Mouse (Mus musculus): Measurements from ENCODE around the gene Scamp4. TPM values are rescaled to one million over a fixed set of nuclear protein-coding genes. Genes with fewer than 3 reads are reported as not detected.
A peak's percentile ranks its signal among the peaks of the same experiment; 100 is the strongest.
"Not testable (repeated sequence)": the region's sequence is repeated elsewhere in the genome, so short reads cannot be mapped to it uniquely, and the experiment has no call there.

Scamp4 gene
- total RNA-seq, 2 experiments from 2014 or later = 6.9 to 8.8 TPM

DNA sequence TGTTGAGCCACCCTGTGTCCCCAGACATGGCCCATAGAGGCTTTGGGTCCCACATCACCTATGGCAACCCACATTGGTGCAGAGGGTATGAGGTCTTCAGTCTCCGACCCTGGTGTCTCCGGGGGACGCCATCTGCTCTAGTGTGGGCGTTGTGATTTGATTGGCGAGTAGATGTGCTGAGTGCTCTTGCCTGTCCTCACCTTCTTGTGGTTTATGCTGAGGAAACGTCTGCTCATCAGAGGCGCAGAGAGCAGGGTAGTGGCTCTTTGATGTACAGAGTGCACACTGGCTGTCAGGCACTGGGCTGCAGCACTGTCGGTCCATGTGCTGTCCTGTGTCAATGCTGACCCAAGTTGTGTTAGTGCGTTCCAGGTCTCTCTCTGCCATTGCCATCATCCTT lies 26.3 kb downstream of the Scamp4 start:
- ATAC-seq (replicated peaks; ENCODE audit: low FRiP score, poor library complexity, severe bottlenecking) = no peak

DNA sequence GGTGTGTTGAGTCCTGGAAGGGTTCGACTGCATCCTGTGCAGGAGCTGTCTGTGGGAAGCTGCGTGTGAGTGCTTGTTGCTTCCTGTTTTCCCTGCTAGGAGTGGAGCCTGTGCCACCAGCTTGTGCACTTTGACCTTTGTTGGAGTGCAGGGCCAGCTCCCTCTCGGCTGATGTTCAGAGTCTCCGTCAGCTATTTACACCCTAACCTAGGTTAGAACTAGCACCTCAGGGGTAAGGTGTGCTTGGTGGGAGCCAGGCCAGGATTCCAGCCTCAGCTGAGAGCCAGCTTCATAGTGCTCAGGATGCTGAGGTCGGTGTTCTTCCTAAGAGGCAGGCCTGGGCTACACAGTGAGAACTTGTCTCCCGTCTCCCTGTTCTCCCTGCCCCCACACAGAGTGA lies 32.7 kb downstream of the Scamp4 start:
- no peak for ATAC-seq (replicated peaks; ENCODE audit: low FRiP score, poor library complexity, severe bottlenecking)

DNA sequence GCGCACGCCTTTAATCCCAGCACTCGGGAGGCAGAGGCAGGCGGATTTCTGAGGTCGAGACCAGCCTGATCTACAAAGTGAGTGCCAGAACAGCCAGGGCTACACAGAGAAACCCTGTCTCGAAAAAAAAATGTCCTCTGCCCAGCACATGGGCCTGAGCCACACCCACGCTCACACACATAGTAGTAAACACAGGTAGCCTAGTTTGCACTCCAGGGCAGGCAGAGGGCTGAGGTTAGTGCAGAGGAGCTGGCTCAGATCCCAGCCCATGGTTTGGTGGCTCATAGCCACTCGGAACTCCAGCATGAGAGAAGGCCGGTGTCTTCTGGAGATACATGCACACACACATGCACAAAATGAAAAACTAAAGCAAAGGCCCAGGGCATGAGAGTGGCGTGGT lies 44.3 kb downstream of the Scamp4 start:
- no peak for ATAC-seq (replicated peaks; ENCODE audit: low FRiP score, poor library complexity, severe bottlenecking)

DNA sequence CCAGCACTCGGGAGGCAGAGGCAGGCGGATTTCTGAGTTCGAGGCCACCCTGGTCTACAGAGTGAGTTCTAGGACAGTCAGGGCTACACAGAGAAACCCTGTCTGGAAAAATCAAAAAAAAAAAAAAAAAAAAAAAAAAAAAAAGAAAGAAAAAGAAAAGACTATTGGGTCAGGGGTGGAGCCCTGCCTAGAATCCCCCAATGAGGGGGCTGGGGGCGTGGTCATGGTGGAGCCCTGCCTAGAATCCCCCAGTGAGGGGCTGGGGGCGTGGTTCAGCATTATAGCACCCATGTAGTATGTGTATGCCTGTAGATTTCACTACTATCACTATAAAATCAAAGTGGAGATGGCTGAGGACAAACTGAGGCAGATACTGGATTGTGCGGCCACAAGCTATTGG lies 47.2 kb downstream of the Scamp4 start:
- ATAC-seq (replicated peaks; ENCODE audit: low FRiP score, poor library complexity, severe bottlenecking) = not testable (repeated sequence)

DNA sequence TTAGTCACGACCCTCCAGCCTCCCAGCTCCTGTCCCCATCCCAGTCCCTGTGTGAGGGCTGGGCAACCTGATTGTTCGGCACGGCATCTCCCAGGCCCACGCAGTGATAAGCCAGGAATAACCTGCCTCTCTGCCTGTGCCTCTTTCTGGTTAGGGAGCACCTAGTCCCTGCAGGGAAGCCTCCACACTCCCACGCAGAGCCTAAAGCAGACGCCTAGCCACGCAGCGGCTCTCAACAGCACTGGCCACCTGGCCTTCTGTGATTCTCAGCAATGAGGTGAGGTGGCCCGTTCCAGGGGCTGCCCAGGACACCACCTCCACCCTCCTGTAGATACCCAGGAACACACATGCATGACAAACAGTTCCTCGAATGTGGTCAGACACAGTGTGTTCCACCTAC lies 47.7 kb downstream of the Scamp4 start:
- no peak for ATAC-seq (replicated peaks; ENCODE audit: low FRiP score, poor library complexity, severe bottlenecking)

DNA sequence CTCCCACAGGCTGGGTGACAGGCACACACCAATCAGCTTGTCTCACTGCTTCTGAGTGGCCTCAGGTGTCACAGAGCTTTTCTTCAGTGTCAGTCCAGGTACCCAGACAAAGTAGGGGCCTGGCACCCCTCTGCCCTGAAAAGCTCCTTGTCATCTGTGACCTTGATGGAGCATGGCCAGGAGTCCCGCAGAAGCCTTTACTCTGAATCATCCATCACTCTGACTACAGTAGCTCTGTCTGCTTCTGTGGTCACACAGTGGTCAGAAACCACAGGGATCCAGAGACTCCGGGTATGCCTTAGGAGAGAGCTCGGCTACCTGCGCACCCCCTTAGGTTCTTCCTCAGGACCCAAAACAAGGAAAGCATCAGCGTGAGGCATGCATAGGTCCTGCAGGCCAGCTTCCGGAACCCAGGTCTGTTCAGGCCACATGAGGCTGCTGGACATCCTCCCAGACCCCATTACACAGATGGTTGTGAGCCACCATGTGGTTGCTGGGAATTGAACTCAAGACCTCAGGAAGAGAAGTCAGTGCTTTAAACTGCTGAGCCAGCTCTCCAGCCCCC lies 50.6 kb downstream of the Scamp4 start:
- ATAC-seq (replicated peaks; ENCODE audit: low FRiP score, poor library complexity, severe bottlenecking) = no peak

DNA sequence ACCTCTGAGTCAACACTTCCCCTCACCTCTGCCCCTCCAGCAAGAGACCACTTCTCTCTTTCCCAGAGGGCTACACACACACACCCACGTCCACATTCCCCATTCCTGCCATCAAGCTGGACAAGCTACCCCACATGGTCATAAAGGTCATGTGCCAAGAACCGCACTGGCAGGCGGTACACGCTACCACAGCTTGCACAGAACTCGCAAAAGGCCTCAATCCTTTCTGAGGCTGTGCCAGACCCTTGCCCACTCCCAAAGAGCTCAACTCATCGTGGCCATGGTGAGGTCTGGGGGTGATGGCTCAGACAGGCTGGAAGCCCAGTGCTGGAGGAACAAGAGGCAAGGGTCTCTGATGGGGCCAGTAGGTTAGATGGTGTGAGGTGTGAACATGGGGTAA lies 52.2 kb downstream of the Scamp4 start:
- ATAC-seq (replicated peaks; ENCODE audit: low FRiP score, poor library complexity, severe bottlenecking) = no peak

DNA sequence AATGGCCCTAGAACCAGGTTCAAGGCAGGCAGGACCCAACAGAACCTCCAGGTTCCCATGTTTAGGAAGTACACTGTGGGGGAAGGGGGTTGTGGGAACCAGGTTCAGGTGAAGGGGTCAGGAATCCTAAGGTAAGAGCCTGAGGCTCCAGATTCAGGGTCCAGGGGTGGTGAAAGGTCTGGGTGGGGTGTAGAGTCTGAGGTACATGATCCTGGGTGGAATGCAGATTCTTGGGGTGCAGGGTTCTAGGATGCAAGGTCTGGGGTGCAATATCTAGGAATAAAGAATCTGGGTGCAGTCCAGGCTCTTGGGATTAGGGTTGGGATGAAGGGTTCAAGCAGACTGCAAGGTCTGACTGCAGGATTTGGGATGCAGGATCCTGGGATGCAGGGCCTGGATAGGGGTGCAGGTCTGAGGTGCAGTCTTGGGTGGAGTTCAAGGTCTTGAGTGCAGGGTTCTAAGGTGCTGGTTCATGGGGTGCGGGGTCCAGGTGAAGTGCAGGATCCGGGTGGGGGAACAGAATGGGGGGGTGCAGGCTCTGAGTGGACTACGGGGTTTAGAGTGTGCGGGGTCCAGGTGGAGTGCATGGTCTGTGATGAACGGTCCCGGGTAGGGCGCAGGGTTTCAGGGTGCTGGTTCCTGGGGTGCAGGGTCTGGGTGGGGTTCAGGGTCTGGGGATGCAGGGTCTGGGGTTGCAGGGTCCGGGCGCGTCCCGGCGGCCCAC lies 52.9 kb downstream of the Scamp4 start:
- ATAC-seq (replicated peaks; ENCODE audit: low FRiP score, poor library complexity, severe bottlenecking) = no peak

DNA sequence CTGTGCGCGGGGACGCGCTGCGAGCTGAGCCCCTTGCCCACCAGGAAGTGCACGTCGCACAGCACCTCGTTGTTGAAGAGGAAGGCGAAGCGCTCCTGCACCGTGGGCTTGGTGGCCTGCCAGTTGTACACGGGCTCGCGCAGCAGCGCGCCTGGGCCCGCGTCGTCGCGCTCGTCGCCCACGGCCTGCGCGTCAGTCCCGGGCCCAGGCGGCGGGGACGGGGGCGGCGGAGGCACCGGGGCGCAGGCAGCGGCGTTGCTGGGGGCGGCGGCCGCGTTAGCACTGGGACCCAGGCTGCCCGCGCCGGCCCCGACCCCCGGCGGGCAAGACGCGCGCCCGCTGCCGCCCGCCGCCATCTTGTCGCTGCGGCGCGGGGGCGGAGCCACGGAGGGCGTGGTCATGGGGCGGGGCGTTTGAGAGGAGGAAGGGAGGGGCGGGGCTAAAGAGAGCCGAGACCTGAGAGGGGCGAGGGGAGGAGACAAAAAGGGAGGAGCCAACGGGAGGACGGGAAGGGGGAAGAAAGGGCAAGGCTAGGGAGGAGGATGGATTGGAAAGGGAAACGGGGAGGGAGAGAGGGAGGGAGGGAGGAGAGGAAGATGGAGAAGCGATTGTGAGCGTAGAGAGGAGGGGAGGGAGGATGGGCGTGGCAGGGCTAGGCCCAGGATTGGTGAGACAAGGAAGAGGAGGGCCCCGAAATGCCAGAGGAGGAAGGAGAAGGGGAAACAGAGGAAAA lies 53.6 kb downstream of the Scamp4 start:
- ATAC-seq (replicated peaks; ENCODE audit: low FRiP score, poor library complexity, severe bottlenecking) = peak; percentile 67

DNA sequence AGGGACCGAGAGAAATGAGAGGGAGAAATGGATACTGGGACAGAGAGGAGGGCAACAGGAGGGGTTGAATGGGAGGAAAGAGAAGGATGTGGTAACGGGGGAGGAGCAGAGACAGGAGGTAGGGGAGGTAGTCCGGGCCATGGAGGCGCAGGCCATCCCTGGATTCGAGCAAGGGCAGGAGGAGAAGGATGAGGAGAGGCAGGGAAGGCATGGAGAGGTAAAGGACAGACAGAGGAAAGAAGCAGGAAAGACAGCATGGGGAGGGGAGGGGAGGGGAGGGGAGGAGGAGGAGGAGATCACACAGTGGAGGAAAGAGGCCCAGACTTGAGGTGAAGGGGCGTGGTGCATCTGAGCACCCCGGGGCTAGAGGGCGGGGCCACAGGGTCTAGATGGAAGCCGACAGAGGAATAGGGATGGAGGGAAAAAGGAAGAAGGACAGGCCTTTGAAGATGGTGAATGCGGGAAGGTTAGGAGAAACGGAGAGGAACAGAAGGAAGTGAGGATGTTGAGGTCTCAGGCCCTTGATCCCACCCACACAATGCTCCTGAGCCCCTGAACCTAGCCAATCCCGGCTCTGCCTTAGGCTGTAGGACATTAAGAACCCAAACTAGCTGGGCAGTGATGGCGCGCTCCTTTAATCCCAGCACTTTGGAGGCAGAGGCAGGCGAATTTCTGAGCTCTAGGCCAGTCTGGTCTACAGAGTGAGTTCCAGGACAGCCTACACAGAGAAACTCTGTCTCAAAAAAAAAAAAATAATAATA lies 54.4 kb downstream of the Scamp4 start, which contains the start of gene Btbd2:
TSS of gene Btbd2 (minus strand) at position 209 of the 761 bp plus-strand sequence.
- ATAC-seq (replicated peaks; ENCODE audit: low FRiP score, poor library complexity, severe bottlenecking) = peak; percentile 49; the same call in 1 of the 2 replicates

DNA sequence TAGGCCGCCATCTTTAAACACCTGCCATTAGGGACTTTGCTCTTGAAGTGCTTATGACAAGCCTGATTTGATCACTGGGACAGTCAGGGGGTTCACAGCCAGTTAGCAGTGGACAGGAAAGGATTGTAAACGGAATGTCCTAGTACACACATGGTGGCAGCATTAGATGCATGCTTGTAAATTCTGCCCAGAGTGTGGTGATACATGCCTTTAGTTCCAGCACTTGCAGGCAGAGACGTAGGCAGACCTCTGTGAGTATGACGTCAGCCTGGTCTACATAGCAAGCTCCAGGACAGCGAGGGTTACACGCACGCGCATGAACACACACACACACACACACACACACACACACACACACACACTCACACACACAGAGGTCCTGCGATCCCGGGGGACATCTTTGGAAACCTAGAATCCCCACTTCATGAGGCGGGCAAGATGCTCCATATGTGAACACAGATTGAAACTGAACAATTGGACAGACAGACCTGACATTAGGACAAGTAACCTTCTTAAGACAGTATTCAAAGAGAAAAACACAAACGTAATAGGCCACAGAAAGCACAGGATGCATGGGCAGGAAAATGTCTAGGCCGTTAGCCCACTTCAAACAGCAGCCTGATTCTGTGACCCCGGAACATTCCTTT lies 55.6 kb downstream of the Scamp4 start:
- ATAC-seq (replicated peaks; ENCODE audit: low FRiP score, poor library complexity, severe bottlenecking) = no peak

DNA sequence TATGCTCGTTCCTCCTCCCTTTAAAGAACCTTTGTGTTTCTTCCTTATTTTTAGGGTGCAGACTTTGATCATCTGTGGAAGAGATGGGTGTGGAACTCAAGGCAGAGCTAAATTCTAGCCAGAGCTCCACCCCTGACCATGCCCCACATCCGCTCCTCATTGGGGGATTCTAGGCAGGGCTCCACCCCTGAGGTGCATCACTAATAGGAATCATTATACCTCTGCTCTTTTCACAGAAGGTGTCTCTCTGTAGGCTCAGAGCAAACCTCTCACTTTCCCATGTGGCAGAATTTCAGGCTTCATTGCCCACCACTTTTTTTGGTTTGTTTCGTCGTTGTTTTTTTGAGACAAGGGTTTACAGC lies 56.1 kb downstream of the Scamp4 start:
- peak; percentile 81 for ATAC-seq (replicated peaks; ENCODE audit: low FRiP score, poor library complexity, severe bottlenecking)

DNA sequence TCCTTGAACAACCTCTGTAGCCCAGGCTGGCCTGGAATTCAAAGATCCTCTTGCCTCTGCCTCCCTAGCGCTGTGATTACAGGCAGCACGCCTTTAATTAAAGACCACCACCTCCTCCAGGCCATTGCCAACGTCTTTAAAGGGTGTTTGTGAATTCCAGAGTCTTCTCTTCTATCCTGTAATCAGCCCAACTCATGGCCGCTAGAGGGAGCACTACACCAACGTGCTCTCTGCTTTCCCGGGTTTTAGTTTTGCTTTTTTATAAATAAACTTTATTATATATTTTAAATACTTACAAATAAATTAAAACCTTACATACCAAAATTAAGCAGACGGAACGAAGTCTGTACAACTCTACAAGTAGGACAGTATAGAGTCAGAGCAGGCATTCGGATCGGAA lies 56.5 kb downstream of the Scamp4 start:
- ATAC-seq (replicated peaks; ENCODE audit: low FRiP score, poor library complexity, severe bottlenecking) = peak; percentile 52

DNA sequence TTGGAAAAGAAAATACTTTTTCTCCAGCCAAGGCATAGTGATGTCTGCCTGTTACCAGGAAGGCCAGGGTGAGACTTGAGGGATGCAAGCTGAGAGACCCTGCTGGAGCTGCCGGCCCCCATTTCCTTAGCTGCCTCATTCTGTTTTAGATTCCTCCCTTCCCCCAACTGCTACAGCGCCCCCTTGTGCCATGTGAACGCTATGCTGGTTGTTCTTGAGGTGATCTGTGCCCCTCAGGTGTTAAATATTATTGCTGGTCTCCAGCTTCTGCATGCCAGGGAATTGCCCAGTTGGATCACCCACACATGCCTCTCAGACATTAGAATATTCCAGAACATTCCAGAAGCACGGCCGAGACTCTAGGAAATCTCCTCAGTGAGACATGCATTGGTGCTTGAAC lies 58.5 kb downstream of the Scamp4 start:
- ATAC-seq (replicated peaks; ENCODE audit: low FRiP score, poor library complexity, severe bottlenecking) = no peak

DNA sequence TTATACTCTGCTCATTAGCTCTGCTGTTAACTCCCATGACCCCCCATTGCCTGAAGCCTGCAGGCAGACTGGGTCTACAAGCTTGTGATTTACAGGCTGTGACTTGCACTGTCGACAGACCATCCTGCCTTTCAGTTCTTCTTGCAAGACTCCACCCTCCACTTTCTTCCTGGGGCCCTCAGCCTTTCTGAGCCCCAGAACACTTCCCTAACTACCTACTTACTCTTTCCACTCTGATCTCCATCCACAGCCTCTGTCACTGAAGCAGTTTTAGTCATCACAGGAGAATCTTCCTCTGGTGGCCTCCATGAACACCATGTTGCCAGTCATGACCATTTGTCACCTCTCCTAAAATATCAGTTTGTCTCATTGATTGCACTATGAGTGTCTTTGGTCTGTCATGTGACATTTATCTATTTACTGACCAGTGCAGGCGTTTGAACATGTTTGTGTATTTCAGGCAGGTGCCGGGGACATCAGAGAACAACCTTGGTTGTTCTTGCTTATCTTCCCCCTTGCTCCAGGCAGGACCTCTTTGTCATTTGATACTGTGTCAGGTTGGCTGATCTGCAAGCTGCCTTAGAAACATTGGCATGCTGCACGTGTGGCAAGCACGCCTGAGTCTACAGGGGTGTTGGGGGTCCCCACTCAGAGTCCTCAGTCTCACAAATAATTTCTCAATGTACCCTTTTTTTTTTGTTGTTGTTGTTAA lies 61.0 kb downstream of the Scamp4 start:
- no peak for ATAC-seq (replicated peaks; ENCODE audit: low FRiP score, poor library complexity, severe bottlenecking)

DNA sequence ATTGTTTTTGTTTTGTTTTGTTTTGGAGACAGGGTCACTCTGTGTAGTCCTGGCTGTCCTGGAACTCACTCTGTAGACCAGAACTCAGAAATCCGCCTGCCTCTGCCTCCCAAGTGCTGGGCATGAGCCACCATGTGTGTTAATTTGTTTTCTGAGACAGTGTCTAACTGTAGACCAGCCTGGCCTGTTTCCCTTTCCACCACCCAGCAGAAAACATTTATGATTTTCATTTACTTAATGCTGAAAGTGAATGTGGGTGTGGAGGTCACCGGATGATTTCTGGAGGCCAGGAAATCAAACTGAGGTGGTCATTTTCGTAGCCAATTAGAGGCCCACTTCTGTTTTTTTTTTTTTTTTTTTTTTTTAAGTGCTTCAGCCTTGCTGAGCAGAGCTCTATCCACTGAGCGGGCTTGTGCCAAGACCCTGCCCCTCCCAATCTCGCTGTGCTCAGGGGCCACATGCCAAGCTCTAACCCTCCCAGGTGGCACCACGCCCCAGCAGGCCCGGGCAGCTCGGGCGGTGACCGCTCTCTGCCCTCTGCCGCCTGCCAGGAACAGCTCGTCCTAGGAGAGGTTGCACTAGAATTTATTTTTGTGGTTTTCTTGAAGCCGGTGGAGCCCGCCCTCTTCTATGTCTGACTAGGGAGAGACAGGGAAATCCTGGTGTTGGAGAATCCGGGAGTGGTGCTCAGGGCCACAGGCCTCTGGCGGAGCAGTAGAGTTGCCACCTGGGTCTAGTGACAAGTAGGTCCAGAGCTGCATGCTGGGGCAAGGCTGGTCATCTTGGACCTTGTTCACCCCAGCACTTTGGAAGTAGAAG lies 61.7 kb downstream of the Scamp4 start:
- peak; percentile 86 for ATAC-seq (replicated peaks; ENCODE audit: low FRiP score, poor library complexity, severe bottlenecking)

DNA sequence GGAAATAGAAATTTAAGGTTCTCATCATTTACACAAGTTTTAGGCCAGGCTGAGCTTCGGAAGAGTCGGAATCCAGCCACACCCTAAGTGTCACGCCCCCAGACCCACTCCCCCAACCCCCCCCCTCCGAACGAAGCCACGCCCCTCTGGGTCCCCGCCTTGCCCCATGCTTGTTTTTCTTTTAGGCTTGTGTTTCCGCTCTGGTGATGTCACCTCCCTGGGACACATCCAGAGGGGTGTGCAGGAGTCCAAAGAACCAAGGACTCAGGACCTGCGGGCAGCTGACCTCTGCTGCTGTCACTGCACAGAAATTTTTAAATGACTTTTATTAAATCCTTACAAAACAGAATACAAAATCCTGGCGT lies 62.3 kb downstream of the Scamp4 start:
- ATAC-seq (replicated peaks; ENCODE audit: low FRiP score, poor library complexity, severe bottlenecking) = no peak
